Mouse (Mus musculus) cerebellum, adult 8-10 months (tissue): ENCODE measurements around the gene Ttc4.

Source experiments
- DNase-seq: peaks from one replicate; pipeline ENCODE4 v3.0.0; 2022

The Ttc4 gene

GRCm38 (mm10) chr4:106650833-106651527 lies 27.8 kb downstream of the Ttc4 start, which contains the start of gene Pars2:
Pars2 (plus strand) TSS chr4:106651069.
- peak; percentile 98 for DNase-seq

- DNase-seq, result no peak
Observed at GRCm38 (mm10) chr4:106647137-106647536, 31.6 kb downstream of the Ttc4 start.

GRCm38 (mm10) chr4:106645797-106646196 lies 32.9 kb downstream of the Ttc4 start:
- no peak for DNase-seq

GRCm38 (mm10) chr4:106644218-106644610 lies 34.5 kb downstream of the Ttc4 start:
- no peak for DNase-seq

- DNase-seq, result no peak
Observed at GRCm38 (mm10) chr4:106643483-106644217, 35.1 kb downstream of the Ttc4 start.

GRCm38 (mm10) chr4:106634086-106634479 lies 44.7 kb downstream of the Ttc4 start:
- no peak for DNase-seq

GRCm38 (mm10) chr4:106633281-106634085 lies 45.3 kb downstream of the Ttc4 start:
- no peak for DNase-seq

GRCm38 (mm10) chr4:106632313-106632712 lies 46.4 kb downstream of the Ttc4 start:
- DNase-seq, result no peak

GRCm38 (mm10) chr4:106630333-106631220 lies 48.2 kb downstream of the Ttc4 start:
- peak; percentile 78 for DNase-seq

GRCm38 (mm10) chr4:106629374-106629773 lies 49.4 kb downstream of the Ttc4 start:
- no peak for DNase-seq

GRCm38 (mm10) chr4:106628650-106629360 lies 49.9 kb downstream of the Ttc4 start:
- no peak for DNase-seq

GRCm38 (mm10) chr4:106627809-106628208 lies 50.9 kb downstream of the Ttc4 start:
- DNase-seq, result no peak

GRCm38 (mm10) chr4:106624271-106624670 lies 54.5 kb downstream of the Ttc4 start:
- DNase-seq, result no peak

- DNase-seq, result no peak
Observed at GRCm38 (mm10) chr4:106622712-106623111, 56.0 kb downstream of the Ttc4 start.

- no peak for DNase-seq
Observed at GRCm38 (mm10) chr4:106622030-106622493, 56.7 kb downstream of the Ttc4 start, which contains the start of gene Ttc22. Ttc22 (plus strand) TSS chr4:106622432.

GRCm38 (mm10) chr4:106621428-106621827 lies 57.3 kb downstream of the Ttc4 start:
- DNase-seq, result no peak

- DNase-seq, result no peak
Observed at GRCm38 (mm10) chr4:106618898-106619297, 59.8 kb downstream of the Ttc4 start.

- no peak for DNase-seq
Observed at GRCm38 (mm10) chr4:106617056-106617455, 61.7 kb downstream of the Ttc4 start, which contains the start of gene Lexm. Lexm (minus strand) TSS chr4:106617241.

GRCm38 (mm10) chr4:106615637-106616036 lies 63.1 kb downstream of the Ttc4 start:
- no peak for DNase-seq

GRCm38 (mm10) chr4:106614881-106615280 lies 63.9 kb downstream of the Ttc4 start:
- DNase-seq, result no peak

GRCm38 (mm10) chr4:106614180-106614797 lies 64.5 kb downstream of the Ttc4 start:
- DNase-seq, result peak; percentile 66
